Mouse (Mus musculus) common myeloid progenitor, adult 5-6 weeks (primary cell): ENCODE measurements around the gene Cenpo. TPM values are rescaled to one million over a fixed set of nuclear protein-coding genes. Genes with fewer than 3 reads are reported as not detected.

Experiments
- ATAC-seq: replicated peaks from 2 replicates; pipeline ENCODE4 v1.8.0; 2016; ENCODE audit warnings: low read depth, mild to moderate bottlenecking, moderate TSS enrichment, inconsistent platforms; ENCODE audit not compliant: poor library complexity, severe bottlenecking
- total RNA-seq: library from RNA; stranded (forward); fragments of 200-1000, 187-1606 nt; gene quantifications from 2 replicates; pipeline ENCODE4 v1.2.3, GENCODE M21; 2017

Cenpo gene
- total RNA-seq, 1 experiment from 2014 or later: 37.6 TPM

- ATAC-seq: peak; percentile 86
Observed at GRCm38 (mm10) chr12:4158179-4158578, 75.9 kb downstream of the Cenpo start.

- ATAC-seq: no peak
Observed at GRCm38 (mm10) chr12:4157466-4157865, 76.6 kb downstream of the Cenpo start.

GRCm38 (mm10) chr12:4151969-4152368, 82.1 kb downstream of the Cenpo start:
- no peak for ATAC-seq

- no peak for ATAC-seq
Observed at GRCm38 (mm10) chr12:4150936-4151335, 83.2 kb downstream of the Cenpo start.

Other genes with a start within 250 kb of the Cenpo start
- gene Efr3b, start 195.4 kb downstream of the Cenpo start, total RNA-seq: 1.3 and 1.4 TPM in 2 replicates
- 8.5 and 9.2 TPM in 2 replicates for gene Dnajc27, start 151.7 kb downstream of the Cenpo start, total RNA-seq
- 0.58 and 2.0 TPM in 2 replicates for gene Adcy3, start 101.2 kb downstream of the Cenpo start, total RNA-seq
- gene Ptrhd1, start 267 bp downstream of the Cenpo start, total RNA-seq: 3.1 and 4.4 TPM in 2 replicates
- 15.4 and 55.1 TPM in 2 replicates for gene Ncoa1, start 242.9 kb upstream of the Cenpo start, total RNA-seq